Mouse (Mus musculus) embryonic facial prominence, embryonic 15.5 days (tissue): Measurements from ENCODE around the gene Pkp4. TPM values are rescaled to one million over a fixed set of nuclear protein-coding genes. Genes with fewer than 3 reads are reported as not detected.

ENCODE experiments used
- ATAC-seq: fragments of 200-750 bp; cut with Nextera tagmentation; 2 replicates; pipeline ENCODE4 v1.8.0; 2017; ENCODE audit warnings: low read depth, moderate TSS enrichment; ENCODE audit not compliant: insufficient number of reproducible peaks, low FRiP score, low TSS enrichment
- H3K27ac ChIP-seq: fragments of 300-500 bp; sonication (generic); replicated peaks from 2 replicates; pipeline ENCODE4 v1.5.1; 2015; ENCODE audit warnings: mild to moderate bottlenecking, inconsistent platforms
- H3K27me3 ChIP-seq: fragments of 300-500 bp; sonication (generic); 2 replicates; pipeline ENCODE4 v1.6.1; 2015; ENCODE audit warnings: inconsistent platforms
- H3K36me3 ChIP-seq: fragments of 300-500 bp; sonication (generic); 2 replicates; pipeline ENCODE4 v1.6.1; 2015; ENCODE audit warnings: mild to moderate bottlenecking, inconsistent platforms
- H3K4me1 ChIP-seq: fragments of 300-500 bp; sonication (generic); 2 replicates; pipeline ENCODE4 v1.6.1; 2015; ENCODE audit warnings: inconsistent platforms
- H3K4me2 ChIP-seq: fragments of 300-500 bp; sonication (generic); replicated peaks from 2 replicates; pipeline ENCODE4 v1.6.1; 2015; ENCODE audit warnings: mild to moderate bottlenecking, inconsistent platforms
- H3K4me3 ChIP-seq: fragments of 300-500 bp; sonication (generic); replicated peaks from 2 replicates; pipeline ENCODE4 v1.5.1; 2015; ENCODE audit warnings: mild to moderate bottlenecking, inconsistent platforms
- H3K9ac ChIP-seq: fragments of 300-500 bp; sonication (generic); 2 replicates; pipeline ENCODE4 v1.6.1; 2015; ENCODE audit warnings: inconsistent platforms
- H3K9me3 ChIP-seq: fragments of 300-500 bp; sonication (generic); replicated peaks from 2 replicates; pipeline ENCODE4 v1.6.1; 2016; ENCODE audit warnings: inconsistent platforms
- WGBS: fragments of 180-500 bp; shearing (Covaris S2); methylation state at CpG from one replicate; pipeline ENCODE4 v1.1.7; 2015; 5-methylcytosine and 5-hydroxymethylcytosine counted together
- polyA plus RNA-seq: library from polyadenylated mRNA; unstranded; fragments of >200 nt; fragmentation: Nextera tagmentation; extraction: Ambion mirVana; gene quantifications from 2 replicates; pipeline ENCODE4 v1.2.1, GENCODE M21; 2015

Pkp4 gene
- polyA plus RNA-seq, 1 experiment from 2014 or later = 26.1 TPM

DNA sequence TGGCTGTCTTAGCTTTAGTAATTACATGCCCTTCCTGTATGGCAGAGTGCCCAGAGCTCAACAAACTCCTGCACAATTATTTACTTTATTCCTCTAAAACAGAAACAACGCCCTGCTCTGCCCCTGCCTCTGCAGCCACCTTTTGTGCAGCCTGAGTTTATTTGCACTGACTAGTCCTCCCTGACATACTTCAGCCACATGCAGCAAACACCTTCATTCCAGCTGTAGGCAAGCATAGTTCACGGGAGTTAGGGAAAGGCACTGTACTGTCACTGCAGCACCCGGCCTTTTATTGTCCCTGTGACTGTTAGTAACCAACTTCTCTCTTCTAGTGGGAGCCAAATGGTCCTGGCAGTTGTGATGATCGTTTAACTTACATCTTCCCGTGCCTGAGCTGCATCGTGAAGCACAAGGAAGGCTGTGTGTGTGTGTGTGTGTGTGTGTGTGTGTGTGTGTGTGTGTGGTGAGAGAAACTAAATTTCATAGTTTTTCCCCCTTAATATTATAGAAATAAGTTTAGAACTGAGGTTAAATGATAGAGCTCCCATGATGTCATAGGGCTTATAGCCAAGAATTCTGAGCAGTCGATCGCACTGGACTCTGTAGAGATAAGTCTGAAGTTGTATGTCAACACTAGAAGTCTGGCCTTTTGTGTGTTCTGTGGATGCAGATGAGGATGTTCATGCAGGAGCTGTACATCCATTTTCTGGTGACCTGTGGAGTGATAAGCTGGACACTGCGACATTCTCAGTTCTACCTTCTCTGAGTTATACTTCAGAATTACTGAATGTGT lies 59.5 kb downstream of the Pkp4 start:
- ATAC-seq = no peak
- peaks cover 4% of the 10 kb centered on the region; the same call in 1 of the 2 replicates for H3K4me1 ChIP-seq
- no peak overlapping the region for H3K9ac ChIP-seq
- H3K4me2 ChIP-seq = no peak overlapping the region
- H3K9me3 ChIP-seq = no peaks in the 10 kb centered on the region
- H3K36me3 ChIP-seq = no peaks in the 10 kb centered on the region
- H3K27me3 ChIP-seq = no peaks in the 10 kb centered on the region
- peak overlapping the region; percentile 45; the same call in 1 of the 2 replicates for H3K27ac ChIP-seq
- WGBS = 62% methylated on average over 9 of the region's 9 CpGs
- no peak overlapping the region for H3K4me3 ChIP-seq

DNA sequence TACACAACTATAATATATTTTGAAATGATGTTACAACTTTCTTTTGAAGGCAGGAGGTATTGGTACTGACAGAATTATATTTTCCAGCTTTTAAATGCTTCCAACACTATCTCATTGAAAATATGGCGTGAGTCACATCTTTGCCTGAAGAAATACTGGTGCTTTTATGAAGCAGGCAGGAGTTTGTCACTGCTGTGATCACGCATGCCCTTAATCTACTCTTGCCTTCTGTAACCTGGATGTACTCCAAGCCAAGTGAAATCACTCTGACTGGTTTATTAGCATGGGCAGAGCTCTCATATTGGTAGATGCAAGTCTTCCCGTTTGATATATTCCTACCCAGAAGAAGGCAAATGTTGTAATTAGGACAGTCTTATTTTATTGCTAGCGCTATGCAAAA lies 65.7 kb downstream of the Pkp4 start:
- Histone ChIP-seq H3K27ac (no peak overlapping the region), H3K4me1 (no peaks in the 10 kb centered on the region), H3K9ac (no peak overlapping the region), H3K4me2 (no peak overlapping the region), H3K9me3 (no peaks in the 10 kb centered on the region), H3K4me3 (no peak overlapping the region), H3K27me3 (no peaks in the 10 kb centered on the region), H3K36me3 (no peaks in the 10 kb centered on the region)
- 77% methylated on average over 4 of the region's 4 CpGs for WGBS
- no peak for ATAC-seq

GRCm38 (mm10) chr2:59227011-59227410 lies 66.4 kb downstream of the Pkp4 start:
- Histone ChIP-seq H3K4me1 (no peaks in the 10 kb centered on the region), H3K4me3 (no peak overlapping the region), H3K4me2 (no peak overlapping the region), H3K27ac (no peak overlapping the region), H3K27me3 (no peaks in the 10 kb centered on the region), H3K9me3 (no peaks in the 10 kb centered on the region), H3K9ac (no peak overlapping the region), H3K36me3 (no peaks in the 10 kb centered on the region; the same call in 1 of the 2 replicates)
- WGBS = 89% methylated on average over 3 of the region's 3 CpGs
- no peak for ATAC-seq

DNA sequence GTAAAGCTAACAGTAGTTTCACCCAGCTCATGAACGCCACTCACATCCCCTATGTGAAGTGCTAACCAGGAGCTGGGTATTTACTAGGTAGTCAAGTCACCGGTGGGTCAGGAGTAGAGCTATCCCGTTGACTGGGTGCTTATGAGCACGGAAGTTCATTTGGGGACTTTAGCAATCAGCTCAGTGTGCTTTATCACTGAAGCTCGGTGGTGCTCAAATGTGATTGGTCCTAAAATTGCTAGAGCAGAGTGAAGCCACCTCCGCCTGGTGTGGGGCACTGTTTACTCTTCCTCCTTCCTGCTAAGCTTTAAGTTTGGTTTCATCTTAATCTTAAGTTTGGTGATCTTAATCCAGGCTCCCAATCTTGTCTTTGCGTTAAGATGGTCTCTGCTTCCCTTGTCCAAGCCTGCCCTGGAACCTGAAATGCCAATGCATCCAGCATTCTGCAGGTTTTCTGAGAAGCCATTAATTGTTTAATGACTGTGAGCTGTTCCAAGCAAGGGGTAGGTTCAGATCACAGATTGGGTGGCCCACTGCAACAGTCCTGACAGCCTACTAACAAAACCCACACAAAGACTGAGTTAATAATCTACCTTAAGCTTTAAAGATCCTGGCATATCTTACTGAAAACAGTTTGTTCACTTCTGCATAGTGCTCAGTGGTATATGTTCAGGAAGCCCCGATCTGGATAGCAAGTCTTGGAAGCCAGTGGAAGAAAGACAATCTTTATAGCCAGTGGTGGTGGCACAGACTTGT lies 67.0 kb downstream of the Pkp4 start:
- Histone ChIP-seq H3K9ac (no peak overlapping the region), H3K4me2 (no peak overlapping the region), H3K9me3 (no peaks in the 10 kb centered on the region), H3K27ac (no peak overlapping the region), H3K4me3 (no peak overlapping the region), H3K36me3 (no peaks in the 10 kb centered on the region; the same call in 1 of the 2 replicates), H3K27me3 (no peaks in the 10 kb centered on the region), H3K4me1 (no peaks in the 10 kb centered on the region)
- 86% methylated on average over 8 of the region's 8 CpGs for WGBS
- no peak for ATAC-seq

DNA sequence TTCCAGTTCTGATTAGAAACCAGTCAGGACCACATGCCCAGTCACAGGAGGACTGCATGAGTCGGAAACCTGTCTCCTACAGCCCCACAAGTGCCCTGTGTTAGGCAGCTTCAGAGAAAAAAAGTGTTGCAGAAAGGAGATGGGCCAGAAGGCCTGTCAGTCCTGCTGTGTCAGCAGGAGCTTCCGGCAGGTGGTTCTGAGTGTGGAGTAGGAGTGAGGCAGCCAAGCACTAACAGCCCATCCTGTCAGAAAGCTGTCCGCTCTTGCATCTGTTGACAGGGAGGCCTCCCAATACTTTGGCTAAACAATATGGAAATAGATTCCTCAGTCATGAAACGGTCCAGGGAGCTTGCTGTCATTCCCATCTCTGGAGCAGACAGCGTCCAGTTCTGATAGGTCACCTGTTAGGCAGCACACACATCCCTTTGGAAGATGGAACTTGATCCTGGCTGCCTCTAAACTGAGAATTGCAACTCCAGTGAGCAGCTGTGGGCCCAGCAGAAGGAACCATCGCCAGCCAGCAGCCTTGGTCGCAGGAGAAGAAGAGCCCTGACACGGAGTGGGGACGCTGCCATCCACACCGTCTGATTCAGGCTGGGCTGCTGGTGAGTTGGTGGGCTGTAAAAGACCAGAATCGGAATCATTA lies 68.7 kb downstream of the Pkp4 start:
- Histone ChIP-seq H3K4me3 (no peak overlapping the region), H3K36me3 (no peaks in the 10 kb centered on the region; the same call in 1 of the 2 replicates), H3K9ac (no peak overlapping the region), H3K4me2 (no peak overlapping the region), H3K4me1 (no peaks in the 10 kb centered on the region), H3K9me3 (no peaks in the 10 kb centered on the region), H3K27me3 (no peaks in the 10 kb centered on the region), H3K27ac (no peak overlapping the region)
- no peak for ATAC-seq
- 81% methylated on average over 11 of the region's 11 CpGs for WGBS

GRCm38 (mm10) chr2:59230656-59231055 lies 70.0 kb downstream of the Pkp4 start:
- WGBS = 63% methylated on average over 9 of the region's 9 CpGs

DNA sequence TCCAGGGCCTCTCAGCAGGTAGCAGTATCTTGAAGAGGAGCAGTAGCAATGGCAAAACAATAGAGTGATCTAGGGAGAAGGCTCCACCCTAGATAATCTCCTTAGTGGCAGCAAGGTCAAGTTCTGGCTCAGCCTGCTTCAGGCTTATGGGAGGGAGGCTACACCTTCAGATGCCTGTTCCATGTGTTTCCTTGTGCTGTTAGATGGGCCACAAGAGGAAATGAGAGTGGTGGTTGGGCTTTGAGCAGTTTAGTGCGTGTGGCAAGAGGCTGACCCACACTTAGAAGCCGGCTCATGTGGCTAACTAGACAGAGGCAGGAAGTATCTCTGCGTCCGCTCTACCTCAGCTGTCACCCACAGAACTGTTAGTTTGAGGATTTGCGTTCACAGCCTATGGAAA lies 70.9 kb downstream of the Pkp4 start:
- Histone ChIP-seq H3K4me1 (no peaks in the 10 kb centered on the region), H3K9me3 (no peaks in the 10 kb centered on the region), H3K36me3 (no peaks in the 10 kb centered on the region; the same call in 1 of the 2 replicates), H3K4me3 (no peak overlapping the region), H3K27ac (no peak overlapping the region), H3K9ac (no peak overlapping the region), H3K4me2 (no peak overlapping the region), H3K27me3 (no peaks in the 10 kb centered on the region)
- 92% methylated on average over 5 of the region's 5 CpGs for WGBS
- no peak for ATAC-seq

More at GRCm38 (mm10) chr2:59230656-59231055, 70.0 kb downstream of the Pkp4 start:
- no peaks in the 10 kb centered on the region; the same call in 1 of the 2 replicates for H3K36me3 ChIP-seq
- H3K9me3 ChIP-seq = no peaks in the 10 kb centered on the region
- H3K9ac ChIP-seq = no peak overlapping the region
- no peak for ATAC-seq
- no peaks in the 10 kb centered on the region for H3K4me1 ChIP-seq
- no peak overlapping the region for H3K27ac ChIP-seq
- H3K27me3 ChIP-seq = no peaks in the 10 kb centered on the region
- H3K4me2 ChIP-seq = no peak overlapping the region
- H3K4me3 ChIP-seq = no peak overlapping the region

DNA sequence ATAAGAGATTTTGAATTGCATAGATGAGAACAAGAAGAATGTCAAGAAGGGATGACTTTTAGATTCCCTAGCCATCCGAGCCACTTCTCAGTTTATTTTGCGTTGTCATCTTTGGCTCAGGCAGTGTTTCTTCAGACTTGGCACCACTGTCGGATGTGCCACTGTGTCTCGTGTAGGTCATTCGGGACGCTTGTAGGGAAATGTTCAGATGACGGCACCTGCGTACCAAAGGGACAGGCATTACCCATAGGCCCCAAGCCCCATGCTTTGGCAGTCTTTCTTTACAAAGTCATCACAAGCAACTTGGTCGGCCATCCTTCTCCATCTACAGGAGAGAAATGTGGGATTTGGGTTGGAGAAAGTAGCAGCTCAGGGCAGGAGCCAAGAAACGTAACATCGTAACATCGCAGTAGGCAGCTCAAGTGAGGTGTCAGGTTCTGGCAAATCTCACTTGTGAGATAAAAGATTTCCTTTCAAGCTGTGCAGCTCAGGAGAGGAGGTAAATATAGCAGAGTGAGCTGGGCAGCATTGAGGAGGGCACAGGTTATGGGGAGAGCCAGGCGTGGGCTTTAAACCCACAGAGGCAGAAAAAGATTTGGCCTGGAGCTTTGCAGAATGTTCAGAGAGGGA lies 72.8 kb downstream of the Pkp4 start:
- H3K27me3 ChIP-seq = no peaks in the 10 kb centered on the region
- no peak for ATAC-seq
- no peak overlapping the region for H3K4me3 ChIP-seq
- no peak overlapping the region for H3K27ac ChIP-seq
- H3K36me3 ChIP-seq = no peaks in the 10 kb centered on the region; the same call in 1 of the 2 replicates
- H3K9ac ChIP-seq = no peak overlapping the region
- WGBS = 92% methylated on average over 13 of the region's 13 CpGs
- no peak overlapping the region for H3K4me2 ChIP-seq
- no peaks in the 10 kb centered on the region for H3K4me1 ChIP-seq
- H3K9me3 ChIP-seq = no peaks in the 10 kb centered on the region

DNA sequence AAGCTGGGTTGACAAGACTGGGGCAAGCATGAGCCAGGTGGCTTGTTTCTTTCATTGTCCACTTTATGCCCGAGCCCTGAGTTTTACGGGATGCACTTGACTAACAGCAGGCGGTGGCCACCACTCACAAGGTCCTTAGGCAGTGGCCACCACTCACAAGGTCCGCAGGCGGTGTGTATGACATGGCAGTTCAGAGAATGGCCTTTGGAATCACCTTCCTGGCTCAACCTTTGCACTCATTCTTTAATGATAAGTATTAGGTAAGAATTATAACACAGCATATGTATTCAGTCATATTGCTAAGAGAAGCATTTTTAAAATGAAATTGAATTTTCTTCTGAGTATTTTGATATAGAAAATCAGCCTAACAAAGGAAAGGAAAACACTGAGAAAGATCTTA lies 73.3 kb downstream of the Pkp4 start:
- no peaks in the 10 kb centered on the region for H3K27me3 ChIP-seq
- no peak overlapping the region for H3K9ac ChIP-seq
- ATAC-seq = no peak
- H3K9me3 ChIP-seq = no peaks in the 10 kb centered on the region
- no peaks in the 10 kb centered on the region; the same call in 1 of the 2 replicates for H3K36me3 ChIP-seq
- H3K27ac ChIP-seq = no peak overlapping the region
- H3K4me1 ChIP-seq = no peaks in the 10 kb centered on the region
- no peak overlapping the region for H3K4me2 ChIP-seq
- no peak overlapping the region for H3K4me3 ChIP-seq
- 94% methylated on average over 5 of the region's 5 CpGs for WGBS

DNA sequence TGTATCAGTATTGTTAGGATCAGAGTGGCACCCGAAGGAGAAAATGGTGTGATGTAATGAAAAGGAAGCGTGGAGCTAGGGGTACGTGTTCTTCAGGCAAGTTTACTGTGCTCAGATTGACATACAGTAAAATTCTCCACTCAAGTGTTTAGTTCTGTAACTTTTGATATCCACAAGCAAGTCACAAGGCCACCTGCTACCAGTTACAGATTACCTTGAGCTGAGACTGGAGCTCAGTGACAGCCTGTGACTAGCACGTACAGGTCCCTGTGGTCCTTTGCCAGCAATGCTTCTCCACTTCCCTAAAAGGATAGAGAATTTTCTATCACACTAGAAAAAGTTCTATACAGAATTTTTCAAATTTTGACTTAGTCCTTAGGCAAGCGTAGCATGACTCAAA lies 73.9 kb downstream of the Pkp4 start:
- H3K4me3 ChIP-seq = no peak overlapping the region
- no peaks in the 10 kb centered on the region for H3K27me3 ChIP-seq
- H3K9me3 ChIP-seq = no peaks in the 10 kb centered on the region
- H3K4me2 ChIP-seq = no peak overlapping the region
- H3K9ac ChIP-seq = no peak overlapping the region
- H3K36me3 ChIP-seq = no peaks in the 10 kb centered on the region; the same call in 1 of the 2 replicates
- no peak overlapping the region for H3K27ac ChIP-seq
- no peaks in the 10 kb centered on the region for H3K4me1 ChIP-seq
- ATAC-seq = no peak
- WGBS = 91% methylated on average over 5 of the region's 5 CpGs
